Mouse (Mus musculus): ENCODE results near the gene Srprb. TPM values are rescaled to one million over a fixed set of nuclear protein-coding genes. Genes with fewer than 3 reads are reported as not detected.

Srprb gene
- 22.2 and 24.1 TPM in 2 replicates for polyA plus RNA-seq (2012; rRNA removed)

DNA sequence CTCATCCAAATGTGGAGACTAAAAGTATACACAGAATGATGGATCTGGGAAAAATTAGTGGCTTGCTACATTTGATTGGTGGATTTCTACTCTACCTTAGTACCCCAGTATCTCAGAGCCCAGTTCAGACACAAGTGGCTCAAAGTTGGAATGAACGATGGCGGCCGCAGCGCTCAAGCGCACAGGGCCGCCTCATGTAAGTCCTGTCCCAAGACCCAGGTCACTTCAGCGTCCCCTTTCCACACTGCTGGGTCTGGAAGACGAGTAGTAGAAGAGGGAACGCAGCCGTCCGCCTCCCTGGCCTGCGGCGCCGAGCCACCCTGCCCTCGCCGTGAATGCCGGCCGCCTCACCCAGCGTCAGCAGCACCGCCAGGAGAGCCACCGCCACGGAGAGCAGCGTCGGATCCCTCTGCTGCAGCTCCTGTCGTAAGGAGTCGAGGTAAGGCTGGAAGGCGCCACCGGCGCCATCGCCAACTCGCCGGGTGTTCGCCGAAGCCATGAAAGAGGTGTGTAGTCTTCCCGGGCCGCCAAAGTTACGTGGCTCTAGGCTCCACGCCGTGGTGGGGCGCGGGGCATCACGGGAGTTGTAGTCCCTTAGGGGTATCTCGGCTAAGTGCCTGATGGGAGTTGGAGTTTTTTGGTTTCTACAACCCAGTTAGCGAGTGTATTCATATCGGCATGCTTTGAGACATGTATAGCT, at the start of gene Srprb:
Srprb (minus strand) TSS at position 577 of the 700 bp plus-strand sequence.

DNA sequence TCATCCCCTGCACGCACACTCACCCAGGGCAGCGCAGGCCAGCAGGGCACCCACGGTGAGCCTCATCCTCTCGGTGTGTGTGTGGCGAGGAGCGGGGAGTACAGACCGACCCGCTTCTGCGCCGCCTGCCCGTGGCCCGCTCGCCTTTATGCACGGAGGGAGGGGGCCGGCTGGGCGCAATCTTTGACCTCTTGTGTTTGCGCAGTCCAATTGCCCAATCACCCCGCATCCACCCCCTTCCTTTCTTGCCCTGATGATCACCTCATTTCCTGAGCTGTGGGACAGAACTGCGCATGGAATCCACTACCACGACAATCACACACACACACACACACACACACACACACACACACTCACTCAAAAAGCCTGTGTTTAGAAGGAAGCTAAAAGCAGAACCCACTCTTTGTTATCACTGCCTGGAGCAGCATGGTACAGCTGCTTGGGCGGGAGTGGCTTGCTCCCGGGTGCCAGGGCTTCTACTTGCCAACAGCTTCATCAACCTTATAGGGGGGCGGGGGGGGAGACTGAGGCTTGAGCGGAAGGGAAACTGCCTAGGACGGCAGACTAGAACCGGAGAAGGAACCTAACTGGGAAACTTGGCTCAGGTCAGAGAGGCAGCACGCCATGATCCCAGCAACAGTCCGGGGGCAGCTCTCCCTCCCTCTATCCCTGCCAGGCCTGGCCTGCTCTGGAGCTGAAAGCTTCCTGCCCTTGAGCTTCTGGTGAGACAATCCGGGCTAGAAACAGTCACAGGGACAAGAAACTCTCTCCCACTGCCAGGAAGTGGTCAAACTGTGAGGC, 28.4 kb upstream of the Srprb start, which contains the start of the genes Gm20425 and Trf:
Gm20425 (minus strand) TSS at position 157 of the 801 bp plus-strand sequence.
Trf (minus strand) TSS at position 294 of the 801 bp plus-strand sequence.

Other genes starting within 250 kb of the Srprb start
- gene Slco2a1, start 213.4 kb downstream of the Srprb start, polyA plus RNA-seq (2012; rRNA removed), result 30.4 and 41.7 TPM in 2 replicates
- 7.1 and 7.7 TPM in 2 replicates for gene Rab6b, start 90.3 kb downstream of the Srprb start, polyA plus RNA-seq (2012; rRNA removed)
- gene Gm20425, start 28.2 kb upstream of the Srprb start, polyA plus RNA-seq (2012; rRNA removed), result 0.16 TPM in 1 of 2 replicates, not detected in the other
- 34.0 and 46.7 TPM in 2 replicates for gene Trf, start 28.3 kb upstream of the Srprb start, polyA plus RNA-seq (2012; rRNA removed)
- gene 1300017J02Rik, start 102.9 kb upstream of the Srprb start, polyA plus RNA-seq (2012; rRNA removed), result 0.08 and 0.10 TPM in 2 replicates
- 2.8 TPM in 2 replicates for gene Topbp1, start 103.1 kb upstream of the Srprb start, polyA plus RNA-seq (2012; rRNA removed)
- 22.5 and 47.5 TPM in 2 replicates for gene Cdv3, start 163.7 kb upstream of the Srprb start, polyA plus RNA-seq (2012; rRNA removed)

All from stomach, adult 2 months (tissue).